Mouse (Mus musculus) C3H10T1/2 (cell line): Measurements from ENCODE around the gene Larp4b. TPM values are rescaled to one million over a fixed set of nuclear protein-coding genes. Genes with fewer than 3 reads are reported as not detected.

Experiments used
- polyA plus RNA-seq, 2 experiments: library from polyadenylated mRNA; unstranded; fragments of >200 nt; fragmentation: generic; extraction: Trizol; gene quantifications; one replicate each; pipeline ENCODE4 v1.2.1; 2012; ENCODE audit warnings: missing spikeins in 2 of 2

The Larp4b gene
- 10 to 100 TPM in 1 of 2 experiments, 1 to 10 TPM in 1; 2.9 to 13.9 TPM for polyA plus RNA-seq

DNA sequence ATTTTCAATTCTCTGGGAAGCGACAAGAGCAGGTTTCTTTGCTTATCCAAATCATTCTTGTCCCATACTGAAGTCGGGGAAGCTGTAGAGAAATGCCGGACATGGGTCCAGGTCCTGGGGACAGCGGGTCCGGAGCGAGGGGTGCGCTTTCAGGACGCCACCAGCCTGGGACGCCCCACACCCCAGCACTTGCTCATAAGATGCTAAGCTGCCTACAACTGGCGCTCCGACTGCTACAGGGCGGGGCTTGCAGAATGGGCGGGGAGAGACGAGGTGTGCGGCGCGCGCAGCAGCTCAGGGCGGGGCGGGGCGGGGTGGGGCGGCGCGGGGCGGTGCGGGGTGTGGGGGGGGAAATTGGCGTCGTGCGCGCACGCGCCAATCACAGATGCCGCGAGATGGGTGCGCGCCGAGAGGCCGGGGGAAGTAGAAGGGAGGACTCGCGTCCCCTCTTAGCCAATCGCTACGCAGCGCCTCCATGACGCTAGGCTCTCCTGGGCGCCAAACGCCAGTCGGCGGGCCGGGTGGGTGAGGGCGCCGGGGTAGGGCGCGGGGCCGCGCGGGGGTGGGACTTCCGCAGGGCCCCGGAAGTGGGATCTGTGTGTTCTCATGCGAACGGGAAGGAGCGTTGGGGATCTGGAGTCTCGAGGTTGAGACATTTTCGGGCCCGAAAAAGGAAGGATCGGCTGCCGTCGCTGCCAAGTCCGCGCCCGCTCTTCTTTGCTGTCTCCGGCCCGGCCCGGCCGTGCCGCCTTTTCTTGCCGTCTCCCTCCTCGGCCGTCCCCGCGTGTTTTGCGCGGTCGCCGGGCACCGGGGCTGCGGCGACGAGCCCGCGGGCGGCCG is at the start of gene Larp4b:
TSS of gene Larp4b (plus strand) at position 566 of the 840 bp plus-strand sequence.

Other genes starting within 250 kb of the Larp4b start
- gene Wdr37, start 222.0 kb upstream of the Larp4b start, polyA plus RNA-seq: 1 to 10 TPM in 1 of 2 experiments, under 1 TPM in 1; 0.29 to 3.0 TPM
- 1 to 10 TPM; 1.5 to 6.3 TPM for gene Idi1, start 208.4 kb upstream of the Larp4b start, polyA plus RNA-seq
- not detected for gene Gm9745, start 145.7 kb upstream of the Larp4b start, polyA plus RNA-seq
- gene Idi2, start 141.0 kb upstream of the Larp4b start, polyA plus RNA-seq: under 1 TPM in 1 of 2 experiments, not detected in 1; 0.01 TPM
- 10 to 100 TPM in 1 of 2 experiments, 1 to 10 TPM in 1; 3.4 to 10.7 TPM for gene Gtpbp4, start 97.8 kb upstream of the Larp4b start, polyA plus RNA-seq
- 1 to 10 TPM in 1 of 2 experiments, under 1 TPM in 1; 0.39 to 4.9 TPM for gene Dip2c, start 182.6 kb downstream of the Larp4b start, polyA plus RNA-seq